Mouse (Mus musculus) mouse trophoblast stem cell (cell line): ENCODE measurements at regions not wholly inside any gene's neighbourhood (a gene's known extent, or its start where the extent isn't known, plus 50 kb on each side); places are given as distances from the start of the nearest gene placed in this dataset.

Experiments used
- in situ Hi-C, 2 experiments: fragments of 300-500 bp; cut with MseI, MboI; formaldehyde crosslinking; loops; 2 replicates in 1 of 2; 3 replicates in 1 of 2; pipeline ENCODE4 v1.15.1; 2025

DNA sequence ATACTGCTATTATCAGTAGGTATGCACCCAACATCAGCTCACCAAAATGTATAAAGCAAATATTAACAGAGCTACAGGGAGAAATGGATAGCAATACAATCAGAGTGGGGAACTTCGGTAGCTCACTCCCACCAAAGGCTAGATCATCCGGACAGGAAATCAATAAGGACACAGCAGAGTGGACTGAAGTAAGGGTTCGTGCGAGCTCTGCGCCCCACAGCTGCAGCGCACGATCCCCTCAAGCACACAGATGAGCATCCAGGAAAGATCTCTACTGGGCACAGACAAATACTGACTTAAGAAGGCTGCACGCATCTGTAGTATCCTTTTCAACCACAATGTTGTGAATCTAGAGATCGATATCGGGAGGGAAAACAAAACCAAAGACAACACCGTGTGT lies 517.5 kb upstream of the Adamts16 start:
- in situ Hi-C loops, result no loop called here

DNA sequence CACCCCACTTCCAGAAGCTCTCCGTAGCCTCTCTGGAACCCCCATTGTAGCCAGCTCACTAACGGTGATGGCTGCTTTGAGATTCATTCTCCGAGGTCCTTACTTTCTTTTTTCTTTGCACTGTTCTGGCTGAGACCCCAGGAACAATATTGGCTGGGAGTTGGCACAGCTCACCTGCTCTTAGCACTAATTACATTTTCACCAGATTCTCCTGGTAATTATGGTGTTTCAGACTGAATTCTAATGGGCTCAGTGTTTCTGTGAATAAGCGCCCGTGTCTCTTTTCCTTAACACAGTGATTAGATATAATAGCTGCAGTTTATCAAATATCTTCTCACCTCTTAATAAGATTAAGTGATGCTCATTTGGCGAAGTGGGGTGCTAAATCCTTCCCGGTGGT lies 509.2 kb upstream of the Adamts16 start:
- in situ Hi-C loops, result no loop called here

- in situ Hi-C loops, result no loop called here
Observed at GRCm38 (mm10) chr13:71342921-71343320, 501.3 kb upstream of the Adamts16 start.

- in situ Hi-C loops, result no loop called here
Observed at GRCm38 (mm10) chr13:71338700-71339099, 497.1 kb upstream of the Adamts16 start.

DNA sequence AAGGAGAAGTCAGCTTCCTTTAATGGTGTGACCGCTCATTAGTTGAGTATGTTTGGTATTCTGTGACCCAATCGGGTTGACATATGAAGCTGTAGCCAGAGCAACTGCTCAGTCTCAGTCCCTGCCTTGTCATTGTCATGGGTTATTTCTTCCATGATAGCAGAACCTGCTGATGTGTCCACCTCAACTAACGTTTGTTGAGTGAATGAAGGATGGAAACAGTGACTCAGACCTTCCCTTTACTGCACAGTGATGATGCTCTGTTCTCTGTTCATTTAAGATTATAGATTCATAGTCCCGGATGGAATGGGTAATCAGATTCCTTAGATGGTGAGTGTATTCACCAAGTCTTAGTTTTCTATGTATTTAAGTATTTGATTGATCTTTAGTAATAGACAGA lies 493.3 kb upstream of the Adamts16 start:
- in situ Hi-C loops, result no loop called here

DNA sequence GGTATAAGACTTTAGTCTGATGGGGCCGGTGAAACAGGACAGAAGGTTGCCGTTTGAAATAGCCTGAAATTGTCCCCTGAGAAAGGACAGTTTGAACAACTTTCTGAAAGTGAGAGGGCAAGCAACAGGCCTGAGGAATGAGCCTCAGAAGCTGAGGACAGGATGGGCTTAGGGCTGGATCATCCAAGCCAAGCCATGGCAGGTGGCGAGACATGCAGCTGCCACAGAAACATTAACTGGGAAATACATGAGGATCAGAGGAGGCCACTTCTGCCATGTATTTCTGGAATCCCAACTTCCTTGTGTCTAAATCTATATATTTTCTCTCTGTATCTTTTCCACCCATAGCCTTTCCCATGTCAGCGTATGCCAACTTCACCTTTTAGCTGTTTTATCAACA lies 491.5 kb upstream of the Adamts16 start:
- in situ Hi-C loops, result no loop called here

DNA sequence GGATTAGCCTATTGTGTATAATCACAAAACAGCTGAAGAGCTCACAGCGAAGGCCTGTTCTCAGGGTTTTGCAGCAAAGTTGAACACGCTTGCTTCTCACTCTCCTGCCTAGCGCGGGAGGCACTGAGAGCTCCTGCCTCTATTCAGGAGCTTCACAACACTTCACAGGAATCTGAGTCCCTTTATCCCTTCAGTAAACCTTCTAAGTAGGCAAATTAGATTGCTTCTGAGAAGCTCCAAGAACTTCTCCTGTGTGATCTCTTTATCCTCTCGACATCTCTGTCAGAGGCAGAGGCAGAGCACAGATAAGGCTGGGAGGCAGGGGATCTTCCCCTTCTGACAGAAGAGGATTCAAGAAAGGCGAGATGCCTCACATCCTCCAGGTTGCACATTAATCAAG lies 488.7 kb upstream of the Adamts16 start:
- in situ Hi-C loops, result no loop called here

- in situ Hi-C loops, result no loop called here
Observed at GRCm38 (mm10) chr13:71327802-71328753, 486.5 kb upstream of the Adamts16 start.

DNA sequence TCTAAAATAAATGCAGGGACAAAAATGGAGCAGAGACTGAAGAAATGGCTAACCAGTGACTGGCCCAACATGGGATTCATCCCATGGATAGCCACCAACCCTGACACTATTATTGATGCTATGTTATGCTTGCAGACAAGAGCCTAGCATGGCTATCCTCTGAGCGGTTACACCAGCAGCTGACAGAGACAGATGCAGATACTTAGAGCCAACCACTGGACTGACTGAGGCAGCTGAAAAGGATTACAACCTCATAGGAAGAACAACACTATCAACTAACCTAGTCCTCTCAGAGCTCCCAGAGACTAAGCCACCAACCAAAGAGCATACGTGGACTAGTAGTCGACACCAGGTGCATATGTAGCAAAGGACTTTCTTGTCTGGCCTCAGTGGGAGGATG lies 478.9 kb upstream of the Adamts16 start:
- in situ Hi-C loops, result no loop called here

DNA sequence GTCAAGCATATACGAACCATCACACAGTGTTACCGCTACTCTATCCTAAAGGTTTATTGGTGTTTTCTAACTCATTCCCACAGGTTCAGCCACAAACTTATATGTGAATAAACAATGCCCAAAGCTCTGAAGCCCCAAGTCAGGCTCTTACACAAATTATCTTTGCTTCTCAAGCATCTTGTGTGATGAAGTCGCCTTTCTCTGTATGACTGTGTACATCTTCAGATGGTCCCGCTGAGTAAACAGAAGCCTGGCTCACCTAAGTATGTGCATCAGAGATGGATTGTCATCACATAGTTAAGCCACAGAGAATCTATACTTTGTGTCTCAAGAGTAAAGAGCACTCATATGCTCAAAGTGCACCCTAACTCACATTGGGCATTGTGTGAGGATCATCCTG lies 462.3 kb upstream of the Adamts16 start:
- in situ Hi-C loops, result no loop called here

DNA sequence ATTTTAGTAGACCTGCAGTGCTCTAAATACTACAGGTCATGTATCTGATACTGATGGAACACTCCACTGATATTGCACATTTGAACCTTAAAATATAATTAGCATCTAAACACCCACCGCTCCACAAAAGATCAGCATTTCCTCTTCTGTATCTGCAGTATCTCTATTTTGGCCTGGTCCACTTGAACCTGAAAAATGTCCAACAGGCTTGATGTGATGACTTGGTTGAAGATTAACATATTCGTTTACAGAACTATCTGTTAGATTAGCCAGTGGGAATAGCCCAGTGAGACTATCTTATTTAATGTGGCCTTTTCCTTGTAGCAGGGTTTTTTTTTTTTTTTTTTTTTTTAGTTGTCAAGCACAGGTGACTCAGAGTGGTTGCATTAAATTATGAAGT lies 434.4 kb upstream of the Adamts16 start:
- in situ Hi-C loops, result no loop called here

GRCm38 (mm10) chr13:71274139-71274538 lies 432.5 kb upstream of the Adamts16 start:
- in situ Hi-C loops, result no loop called here

DNA sequence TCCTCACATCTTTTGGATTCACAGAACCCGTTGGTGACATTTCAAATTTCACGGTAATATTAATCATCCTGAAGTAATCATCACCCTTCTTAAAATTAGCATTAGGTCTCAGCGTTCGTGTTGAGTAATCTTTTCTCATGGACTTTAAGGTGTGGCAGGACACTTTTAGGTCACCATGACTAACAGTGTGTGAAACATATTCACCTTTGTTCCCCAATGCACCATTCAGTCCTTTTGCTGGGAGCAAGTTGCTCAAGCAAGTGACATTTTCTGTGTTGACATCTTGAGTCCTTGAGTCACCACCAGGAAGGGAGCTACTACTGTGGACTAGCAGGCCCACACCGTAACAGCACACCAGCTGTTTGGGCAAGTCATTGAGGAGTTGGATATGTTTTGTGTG lies 431.9 kb upstream of the Adamts16 start:
- in situ Hi-C loops, result no loop called here

- in situ Hi-C loops, result no loop called here
Observed at GRCm38 (mm10) chr13:71273067-71273466, 431.5 kb upstream of the Adamts16 start.

GRCm38 (mm10) chr13:71272431-71272830 lies 430.8 kb upstream of the Adamts16 start:
- in situ Hi-C loops, result no loop called here

DNA sequence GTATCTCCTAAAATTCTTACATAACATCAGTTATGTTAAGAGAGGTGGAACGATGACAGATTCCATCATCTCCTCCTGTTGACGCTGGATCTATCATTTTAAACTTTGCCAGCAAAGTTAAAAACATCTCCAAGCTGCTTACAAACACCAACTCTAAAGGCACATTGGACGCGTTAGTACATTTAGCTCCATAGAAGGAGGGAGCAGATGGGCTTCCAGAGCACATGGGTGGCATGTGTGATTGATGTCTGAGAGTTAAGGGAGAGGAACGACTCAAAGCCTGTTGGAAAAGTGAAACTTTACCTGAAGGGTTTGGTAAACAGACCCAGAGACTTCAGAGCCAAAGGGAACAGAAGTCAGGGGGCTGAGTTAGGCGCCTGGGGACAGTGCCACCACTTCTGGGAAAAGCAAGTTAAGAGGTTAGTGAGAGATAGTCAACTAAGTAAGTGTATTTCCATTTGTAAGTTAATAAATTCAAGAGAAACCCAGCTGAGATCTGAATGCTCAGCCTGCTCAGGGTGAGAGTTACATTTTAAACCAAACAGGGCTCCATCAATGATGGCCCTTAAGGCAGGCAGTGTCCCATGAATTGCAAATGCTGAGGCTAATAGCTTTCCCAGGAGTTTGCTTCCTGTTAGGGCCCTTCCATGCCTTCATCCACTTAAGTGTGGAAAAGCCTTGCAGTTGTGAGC lies 430.3 kb upstream of the Adamts16 start:
- in situ Hi-C loops, result no loop called here

DNA sequence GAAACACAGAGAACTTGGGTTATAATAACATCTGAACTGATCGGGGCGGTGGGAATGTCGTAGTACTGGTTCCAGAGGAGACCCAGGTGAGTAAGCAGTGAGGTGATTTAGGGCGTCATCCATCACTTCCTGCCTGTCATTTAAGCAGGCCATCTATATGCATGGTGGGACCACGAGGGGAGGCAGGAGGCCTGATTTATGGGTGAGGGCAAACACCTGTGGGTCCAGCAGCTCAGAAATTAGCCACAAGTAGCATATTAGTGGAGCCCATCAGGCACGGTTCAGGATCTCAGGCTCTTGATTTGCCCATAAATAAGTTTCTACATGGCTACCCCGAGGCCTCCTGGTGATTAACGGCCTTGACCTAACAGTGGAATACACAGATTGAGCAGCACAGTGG lies 428.8 kb upstream of the Adamts16 start:
- in situ Hi-C loops, result no loop called here

DNA sequence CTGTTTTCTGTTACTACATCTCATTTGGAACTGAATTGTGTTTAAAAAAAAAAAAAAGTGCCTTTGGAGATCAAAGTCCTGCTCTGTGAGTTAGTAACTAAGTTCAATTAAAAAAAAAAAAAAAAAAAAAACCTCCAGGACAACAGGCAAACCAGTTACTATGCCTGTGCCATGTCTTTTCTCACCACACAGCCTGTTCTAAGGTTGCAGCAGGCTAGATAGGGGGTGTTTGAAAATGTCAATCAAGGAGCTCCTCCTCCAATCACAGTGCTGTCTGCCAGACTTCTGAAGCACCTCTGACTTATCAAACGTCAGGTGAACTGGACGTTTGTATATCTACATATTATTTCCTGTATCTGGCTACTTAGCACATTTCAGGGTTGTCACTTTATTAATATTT lies 427.9 kb upstream of the Adamts16 start:
- in situ Hi-C loops, result no loop called here

- in situ Hi-C loops, result no loop called here
Observed at GRCm38 (mm10) chr13:71263315-71263878, 421.8 kb upstream of the Adamts16 start.

- in situ Hi-C loops, result no loop called here
Observed at GRCm38 (mm10) chr13:71262575-71263295, 421.1 kb upstream of the Adamts16 start.

GRCm38 (mm10) chr13:71254016-71254415 lies 412.4 kb upstream of the Adamts16 start:
- in situ Hi-C loops, result no loop called here
